Mouse (Mus musculus): ENCODE data around the gene Bsx.

DNA sequence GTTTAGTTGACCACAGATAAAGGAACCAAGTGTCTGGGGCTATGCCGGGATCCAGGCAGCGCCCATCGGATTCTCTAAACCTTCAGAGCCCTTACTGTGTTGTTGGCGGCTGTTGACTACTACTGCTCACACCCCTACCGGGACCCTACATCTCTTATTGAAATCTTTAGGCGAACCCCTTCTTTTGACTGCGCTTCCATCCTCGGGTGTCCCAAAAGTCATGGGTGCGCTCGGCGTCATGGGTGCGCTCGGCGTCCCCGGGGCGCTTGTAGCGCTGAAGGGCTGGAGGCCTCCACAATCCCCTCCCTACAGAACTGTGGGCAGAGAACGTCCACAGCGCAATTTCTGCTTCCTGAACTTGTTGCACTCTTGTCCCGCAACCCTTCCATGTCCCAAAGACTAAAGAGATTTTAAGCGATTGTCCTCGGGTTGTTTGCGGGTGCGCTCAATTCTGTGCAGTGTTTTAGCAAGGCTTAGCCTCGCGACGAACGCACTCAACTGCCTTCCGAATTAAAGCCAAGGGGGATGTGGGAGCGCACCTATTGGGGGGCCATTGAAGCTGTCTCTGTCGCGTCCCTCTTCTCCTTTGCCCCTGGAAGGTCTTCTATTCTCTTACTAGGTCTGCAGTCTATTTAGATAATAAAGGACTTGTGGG lies 4.5 kb downstream of the Bsx start:
- no peak for TF ChIP-seq POLR2A (IDR thresholded peaks at IDR 0.05; ENCODE audit: low read depth, low read length)
- TF ChIP-seq CTCF (IDR thresholded peaks at IDR 0.05; ENCODE audit: extremely low read depth, insufficient read depth, insufficient read length, insufficient replicate concordance), result no peak

All from spleen, adult 2 months (tissue).